Mouse (Mus musculus) embryo, embryonic 11 days (tissue): Measurements from ENCODE around the gene Tmub2.

Source experiments
- DNase-seq: peaks from one replicate; pipeline ENCODE4 v3.0.0-alpha.2; 2015

Gene Tmub2

GRCm38 (mm10) chr11:102284501-102285094 is at the start of gene Tmub2:
TSS of gene Tmub2 (plus strand) at chr11:102284931.
- DNase-seq, result peak; percentile 99

- no peak for DNase-seq
Observed at GRCm38 (mm10) chr11:102236022-102236421, 48.7 kb upstream of the Tmub2 start.

DNA sequence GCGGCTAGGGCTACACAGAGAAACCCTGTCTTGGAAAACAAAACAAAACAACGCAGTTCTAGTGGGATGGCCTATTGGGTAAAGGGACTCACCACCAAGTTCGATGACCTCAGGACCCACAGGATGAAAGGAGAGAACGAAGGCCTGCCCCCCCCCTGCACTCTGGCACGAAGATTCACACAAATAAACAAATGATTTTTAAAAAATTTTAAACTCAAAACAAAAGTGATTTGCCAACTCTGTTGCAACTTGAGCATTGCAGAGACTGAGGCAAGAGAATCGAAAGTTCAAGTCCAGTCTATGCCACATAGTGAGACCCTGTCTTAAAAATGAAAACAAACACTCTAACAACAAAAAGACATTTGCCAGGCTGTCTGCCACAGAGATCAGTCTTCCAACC is 44.1 kb upstream of the Tmub2 start:
- no peak for DNase-seq

GRCm38 (mm10) chr11:102241246-102241645 is 43.5 kb upstream of the Tmub2 start:
- DNase-seq, result no peak

DNA sequence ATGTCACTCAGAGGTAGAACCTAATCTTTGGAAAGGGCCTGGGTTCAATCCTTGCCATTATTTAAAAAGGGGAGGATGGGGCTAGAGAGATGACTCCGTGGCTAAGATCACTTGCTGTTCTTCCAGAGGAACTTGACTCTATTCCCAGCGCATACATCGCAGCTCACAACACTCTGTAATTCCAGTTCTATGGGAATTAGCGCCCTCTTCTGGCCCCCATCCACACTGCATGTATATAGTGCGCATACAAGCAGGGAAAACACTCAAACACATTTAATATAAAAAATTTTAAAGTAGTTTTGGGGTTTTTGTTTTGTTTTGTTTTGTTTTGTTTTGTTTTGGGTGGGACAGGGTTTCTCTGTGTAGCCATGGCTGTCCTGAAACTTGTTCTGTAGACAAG is 42.9 kb upstream of the Tmub2 start:
- DNase-seq, result no peak

- peak; percentile 84 for DNase-seq
Observed at GRCm38 (mm10) chr11:102244926-102245449, 39.7 kb upstream of the Tmub2 start.

- DNase-seq, result peak; percentile 16
Observed at GRCm38 (mm10) chr11:102245581-102246272, 39.0 kb upstream of the Tmub2 start.

DNA sequence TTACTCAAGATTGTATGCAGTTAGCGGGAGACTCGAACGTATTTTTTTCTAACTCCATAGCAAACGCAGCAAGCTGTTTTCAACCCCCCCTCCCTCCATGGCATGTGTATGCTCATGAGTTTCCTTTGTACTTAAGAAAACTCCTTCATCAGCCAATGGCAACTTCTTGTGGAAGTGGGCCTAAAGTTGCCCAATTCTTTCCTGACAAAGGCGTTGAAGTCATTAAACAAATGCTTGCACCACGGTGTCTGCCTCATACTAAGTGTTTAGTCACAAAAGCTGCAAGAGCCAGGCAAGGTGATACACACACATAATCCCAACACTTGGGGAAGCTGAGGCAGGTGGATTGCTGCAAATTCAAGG is 38.5 kb upstream of the Tmub2 start:
- DNase-seq, result no peak

DNA sequence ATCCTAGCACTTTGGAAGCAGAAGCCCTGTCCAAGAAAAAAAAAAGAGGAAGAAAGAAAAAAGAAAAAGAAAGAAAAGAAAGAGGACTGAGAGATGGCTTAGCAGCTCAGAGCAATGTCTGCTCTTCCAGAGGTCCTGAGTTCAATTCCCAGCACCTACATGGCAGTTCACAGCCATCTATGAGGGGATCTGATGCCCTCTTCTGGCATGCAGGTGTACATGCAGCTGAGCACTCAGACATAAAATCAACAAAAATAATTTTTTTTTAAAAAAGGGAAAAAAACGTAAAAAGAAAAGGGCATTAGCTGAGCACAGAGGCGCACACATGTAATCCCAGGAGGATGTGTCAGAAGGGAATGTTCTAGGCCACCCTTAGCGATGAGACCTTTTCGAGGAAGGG is 37.9 kb upstream of the Tmub2 start:
- DNase-seq, result no peak

DNA sequence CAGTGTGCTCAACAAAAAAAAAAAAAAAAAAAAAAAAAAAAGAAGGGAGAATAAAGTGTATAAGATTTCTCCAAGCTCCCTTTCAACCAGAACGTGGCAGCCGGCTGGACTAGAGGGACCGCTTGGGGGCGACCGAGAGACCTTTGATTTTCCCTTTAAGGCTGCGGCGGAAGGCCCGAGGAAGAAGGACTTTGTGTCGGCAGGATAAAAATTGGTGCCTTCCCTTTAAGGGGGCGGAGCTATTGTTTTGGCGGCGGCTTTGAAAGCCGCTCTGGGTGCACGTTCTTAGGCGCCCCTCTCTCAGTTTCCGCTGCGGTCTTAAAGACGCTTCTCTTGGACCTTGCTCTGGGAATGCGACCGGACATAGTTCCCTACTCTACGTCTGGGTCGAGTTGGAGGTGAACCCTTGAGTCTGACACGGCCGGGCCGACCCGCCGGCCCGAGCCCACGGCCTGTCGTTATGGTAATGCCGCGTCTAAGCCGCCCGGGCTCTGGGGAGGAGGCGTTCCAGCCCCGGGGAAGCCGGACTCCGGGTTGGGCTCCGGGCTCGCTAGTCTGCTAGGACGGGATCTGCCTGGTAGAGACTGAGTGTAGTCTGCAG is 36.0 kb upstream of the Tmub2 start, which contains the start of gene BC030867:
TSS of gene BC030867 (plus strand) at position 253 of the 601 bp plus-strand sequence.
- peak; percentile 96 for DNase-seq

- DNase-seq, result no peak
Observed at GRCm38 (mm10) chr11:102249351-102250090, 35.2 kb upstream of the Tmub2 start.

DNA sequence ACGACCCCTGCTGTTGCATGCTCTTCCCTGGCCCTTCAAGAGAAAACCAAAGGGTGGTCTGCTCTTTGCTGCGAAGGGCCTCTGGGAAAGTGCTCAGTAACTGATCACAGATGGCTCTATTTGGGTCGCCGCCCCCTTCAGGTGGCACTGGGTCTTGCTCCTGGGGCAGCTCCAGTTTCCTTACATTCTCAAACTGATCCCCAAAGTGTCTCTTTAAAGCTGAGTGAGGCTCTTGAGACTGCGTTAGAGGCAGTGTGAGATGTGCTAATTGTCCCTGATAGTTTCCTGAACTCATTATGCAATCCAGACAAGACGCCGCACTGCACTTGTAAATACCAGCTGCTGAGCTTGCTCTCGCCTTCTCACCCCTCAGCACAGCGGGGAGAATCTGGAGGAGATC is 27.2 kb upstream of the Tmub2 start:
- peak; percentile 62 for DNase-seq

GRCm38 (mm10) chr11:102258095-102258494 is 26.6 kb upstream of the Tmub2 start:
- DNase-seq, result no peak

- peak; percentile 37 for DNase-seq
Observed at GRCm38 (mm10) chr11:102258521-102258920, 26.2 kb upstream of the Tmub2 start.

- DNase-seq, result no peak
Observed at GRCm38 (mm10) chr11:102263211-102263610, 21.5 kb upstream of the Tmub2 start.

- DNase-seq, result no peak
Observed at GRCm38 (mm10) chr11:102265816-102266215, 18.9 kb upstream of the Tmub2 start.

GRCm38 (mm10) chr11:102266631-102267355 is 17.9 kb upstream of the Tmub2 start:
- DNase-seq, result no peak

DNA sequence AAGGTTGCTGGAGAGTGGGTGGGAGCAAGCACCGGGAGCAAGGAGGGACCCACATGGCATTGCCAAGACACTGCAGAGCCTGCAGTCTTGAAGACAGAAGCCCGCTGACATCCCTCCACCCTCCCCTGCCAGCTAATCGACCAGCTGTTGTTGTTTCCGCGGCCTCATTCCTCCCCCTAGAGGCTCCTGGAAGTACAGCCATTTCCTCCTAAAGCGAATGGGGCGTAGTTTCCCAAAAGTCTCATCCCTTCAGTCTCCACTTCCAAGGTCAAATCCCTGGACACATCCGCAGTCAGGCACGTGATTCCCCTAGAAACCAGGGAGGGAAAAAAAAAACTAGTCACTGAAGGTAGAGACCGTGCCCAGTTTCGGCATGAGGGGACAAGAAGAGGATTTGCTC is 17.3 kb upstream of the Tmub2 start:
- DNase-seq, result peak; percentile 88

DNA sequence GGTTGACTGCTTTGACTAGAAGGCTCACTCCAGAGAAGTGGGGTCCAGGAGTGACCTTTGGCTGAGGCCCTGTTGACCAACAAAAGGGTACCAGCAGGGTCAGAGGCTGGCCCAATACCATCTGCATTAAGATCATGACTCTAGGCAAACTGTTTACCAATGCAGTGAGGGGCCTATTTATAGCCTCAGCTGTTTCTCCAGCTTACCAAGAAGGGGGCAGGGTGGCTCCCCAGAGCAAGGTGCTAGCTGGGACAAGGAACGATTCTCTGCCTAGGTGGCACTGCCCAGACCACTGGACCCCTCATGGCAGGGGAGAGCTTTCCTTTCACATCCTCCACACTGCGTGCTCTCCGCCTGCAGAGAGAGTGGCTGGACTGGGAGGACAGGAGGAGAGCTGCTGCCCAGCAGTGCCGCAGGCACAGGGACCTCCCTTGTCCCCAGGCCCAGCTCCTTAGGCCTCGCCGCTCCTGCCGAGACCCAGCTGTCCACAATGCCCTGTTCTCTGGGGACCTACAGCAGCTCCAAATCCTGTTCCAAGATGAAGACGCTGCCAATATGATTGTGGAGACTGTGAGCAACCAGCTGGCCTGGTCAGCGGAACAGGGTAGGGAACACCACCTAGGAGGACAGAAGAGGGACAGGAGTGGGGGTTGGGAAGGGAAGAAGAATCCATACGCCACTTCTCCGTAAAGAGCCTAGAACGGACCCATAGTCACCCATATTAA is 16.0 kb upstream of the Tmub2 start, which contains the start of gene Asb16:
TSS of gene Asb16 (plus strand) at position 224 of the 725 bp plus-strand sequence.
- DNase-seq, result no peak

GRCm38 (mm10) chr11:102276411-102276915 is 8.3 kb upstream of the Tmub2 start:
- DNase-seq, result peak; percentile 80

DNA sequence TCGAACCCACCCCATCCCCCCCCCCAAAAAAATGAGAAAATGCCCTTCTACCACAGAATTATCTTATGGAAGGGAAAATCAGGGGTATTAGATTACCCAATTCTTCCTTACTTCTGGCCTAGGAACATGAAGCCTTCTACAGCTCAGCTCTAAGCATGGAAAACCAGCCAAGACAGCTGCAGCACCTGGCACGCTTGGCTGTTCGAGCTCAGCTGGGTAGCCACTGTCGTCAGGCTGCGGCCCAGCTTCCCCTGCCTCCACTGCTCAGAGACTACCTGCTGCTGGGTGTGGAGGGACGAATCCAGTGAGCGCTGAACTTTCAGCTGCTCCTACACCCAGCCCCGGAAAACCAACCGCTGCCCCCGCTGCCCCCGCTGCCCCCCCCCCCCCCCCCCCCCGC is 7.0 kb upstream of the Tmub2 start:
- DNase-seq, result no peak

DNA sequence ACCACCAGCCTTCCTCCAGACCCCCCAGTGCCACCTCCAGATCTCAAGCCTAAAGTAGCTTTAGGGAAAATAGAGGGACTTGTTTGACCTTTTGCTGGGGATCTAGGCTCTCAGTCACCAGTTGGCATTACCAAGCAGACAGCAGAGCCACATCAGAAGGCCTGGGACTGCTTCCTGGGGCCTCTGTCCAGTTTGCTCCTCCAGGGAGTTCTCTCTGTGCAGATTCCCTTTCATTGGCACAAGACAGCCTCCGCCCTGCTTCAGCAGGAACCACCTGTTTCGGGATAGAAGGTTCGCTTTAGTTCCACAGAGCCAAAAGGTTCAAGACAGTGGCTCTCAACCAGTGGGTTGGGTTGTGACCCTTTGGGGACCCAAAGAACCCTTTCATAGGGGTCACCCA is 5.1 kb upstream of the Tmub2 start:
- DNase-seq, result no peak
